Mouse (Mus musculus) bone marrow, adult 2 months (tissue): ENCODE results near the gene Ugt1a8.

ENCODE experiments used
- CTCF ChIP-seq: fragments of 200-500 bp; IDR thresholded peaks from 2 replicates; pipeline ENCODE4 v1.5.1; 2011; ENCODE audit warnings: low read length, control low read depth; ENCODE audit not compliant: control insufficient read depth, insufficient read depth
- POLR2A ChIP-seq: fragments of 200-500 bp; IDR thresholded peaks from 2 replicates; pipeline ENCODE4 v1.6.1; 2011; ENCODE audit warnings: low read depth, mild to moderate bottlenecking, control low read depth, low read length, borderline replicate concordance; ENCODE audit not compliant: control insufficient read depth

GRCm38 (mm10) chr1:88087513-88087912 lies at the start of gene Ugt1a8:
- TF ChIP-seq CTCF (no peak), POLR2A (no peak)
